Mouse (Mus musculus) heart, postnatal 36 days (tissue): ENCODE data around the gene Hddc3. TPM values are rescaled to one million over a fixed set of nuclear protein-coding genes. Genes with fewer than 3 reads are reported as not detected.

Experiments used
- DNase-seq, 2 experiments: peaks; one replicate each; pipeline ENCODE4 v3.0.0; 2021 to 2022
- intact Hi-C: fragments of 180-260 bp; cut with DNase I; formaldehyde crosslinking; loops from one replicate; pipeline ENCODE4 v1.15.1; 2025
- total RNA-seq, 2 experiments: library from RNA; stranded (reverse); gene quantifications; 2 replicates each; pipeline ENCODE4 v1.2.3; 2021

Hddc3 gene
- total RNA-seq, 2 experiments from 2014 or later = 36.1 to 36.4 TPM

DNA sequence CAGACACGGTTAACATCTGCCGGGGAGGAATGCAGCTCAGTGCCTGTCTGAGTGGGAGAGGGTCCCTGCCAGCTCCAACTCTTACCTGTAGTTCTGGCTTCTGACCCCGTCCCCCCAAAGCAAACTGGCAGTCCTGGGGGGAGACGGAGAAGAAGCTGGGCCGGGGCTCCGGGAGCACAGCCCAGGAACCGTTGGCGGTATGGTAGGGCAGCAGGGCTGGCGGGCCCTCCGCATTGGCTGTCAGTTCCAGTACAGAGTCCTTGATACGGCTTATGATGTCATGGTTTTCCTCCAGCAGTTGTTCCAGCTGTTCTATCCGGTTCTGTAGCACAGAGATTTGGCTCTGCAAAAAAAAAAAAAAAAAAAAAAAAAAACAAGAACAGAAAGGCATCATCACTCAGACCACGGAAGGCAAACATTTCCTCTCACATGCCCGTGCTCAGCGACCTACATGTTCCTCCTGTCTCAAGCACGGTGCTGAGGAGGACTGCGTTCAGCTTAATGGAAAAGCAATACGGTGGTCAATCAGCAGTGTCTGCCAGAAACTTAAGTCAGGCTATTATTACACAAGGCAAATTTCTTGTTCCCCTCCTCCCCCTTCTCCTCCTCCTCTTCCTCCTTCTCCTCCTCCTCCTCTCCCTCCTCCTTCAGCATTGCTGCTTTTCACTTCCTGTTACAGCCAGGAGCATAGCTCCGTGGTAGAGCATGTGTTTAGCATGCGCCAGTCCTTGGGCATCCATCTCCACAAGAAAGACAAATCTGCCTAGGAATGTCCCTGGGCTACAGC lies 25.9 kb downstream of the Hddc3 start:
- intact Hi-C loops = no loop called here
- DNase-seq = no peak

DNA sequence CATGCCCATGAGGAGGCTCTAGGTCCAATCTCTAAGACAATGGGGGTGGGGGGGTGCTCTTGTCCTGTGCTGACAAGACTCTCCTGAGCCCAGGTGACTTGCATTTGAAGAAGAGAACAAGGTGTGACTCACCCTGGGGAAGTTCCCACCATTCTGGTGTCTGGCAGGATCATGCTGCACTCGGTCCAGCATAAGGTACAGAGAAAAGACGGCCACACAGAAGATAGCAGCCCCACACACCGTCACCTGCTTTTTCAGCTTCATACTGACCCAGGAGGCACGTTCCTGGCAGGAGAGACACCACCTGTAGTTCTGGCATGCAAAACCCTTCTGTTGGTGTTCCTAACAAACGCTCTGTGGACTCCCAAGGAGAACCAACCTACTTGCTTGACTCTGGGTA lies 26.6 kb downstream of the Hddc3 start:
- intact Hi-C loops = no loop called here
- DNase-seq = no peak

DNA sequence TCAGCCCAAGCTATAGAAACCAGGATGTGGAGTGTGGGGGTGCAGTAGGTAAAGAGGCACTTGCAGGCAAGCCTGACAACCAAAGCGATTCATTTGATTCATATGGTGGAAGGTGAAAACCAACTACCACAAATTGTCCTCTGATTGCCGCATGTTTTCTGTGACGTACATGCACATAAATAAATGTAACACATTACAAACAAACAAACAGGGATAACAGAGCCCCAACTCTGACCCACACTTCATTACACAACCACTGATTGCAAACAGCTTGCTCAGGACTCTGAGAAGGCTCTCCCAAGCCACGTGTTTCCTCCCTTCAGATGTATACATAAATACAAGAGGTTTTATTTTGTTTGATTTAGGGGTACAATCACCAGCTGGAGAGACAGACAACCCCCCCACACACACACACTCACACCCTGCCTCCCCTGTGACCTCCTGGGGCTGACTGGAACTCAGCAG lies 27.1 kb downstream of the Hddc3 start:
- intact Hi-C loops = loop anchor here (1.0 kb wide), 1 partner anchor 29 kb away; the partner anchor contains the start of gene Unc45a
- no peak for DNase-seq

DNA sequence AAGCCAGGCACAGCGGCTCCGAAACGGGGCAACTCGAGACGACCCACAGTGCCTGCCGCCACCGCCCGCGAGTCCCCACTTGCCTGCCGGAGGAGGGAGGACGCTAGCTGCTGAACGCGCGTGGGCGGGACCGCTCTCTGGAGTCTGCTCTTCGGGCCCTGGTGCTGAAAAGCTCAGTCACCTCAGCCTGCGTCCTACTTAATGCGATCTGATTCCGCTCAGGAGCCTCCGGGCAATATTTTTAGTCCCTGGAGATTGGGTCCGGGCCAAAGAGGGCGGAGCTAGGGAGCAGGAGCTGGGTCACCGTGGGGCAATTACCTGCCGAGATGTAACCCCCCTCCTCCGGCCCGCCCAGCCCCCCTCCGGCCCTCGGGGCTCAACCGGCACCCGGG lies 27.7 kb downstream of the Hddc3 start:
- intact Hi-C loops = loop anchor here (1.0 kb wide), 1 partner anchor 29 kb away; the partner anchor contains the start of gene Unc45a
- DNase-seq = peak; percentile 81 to 85

DNA sequence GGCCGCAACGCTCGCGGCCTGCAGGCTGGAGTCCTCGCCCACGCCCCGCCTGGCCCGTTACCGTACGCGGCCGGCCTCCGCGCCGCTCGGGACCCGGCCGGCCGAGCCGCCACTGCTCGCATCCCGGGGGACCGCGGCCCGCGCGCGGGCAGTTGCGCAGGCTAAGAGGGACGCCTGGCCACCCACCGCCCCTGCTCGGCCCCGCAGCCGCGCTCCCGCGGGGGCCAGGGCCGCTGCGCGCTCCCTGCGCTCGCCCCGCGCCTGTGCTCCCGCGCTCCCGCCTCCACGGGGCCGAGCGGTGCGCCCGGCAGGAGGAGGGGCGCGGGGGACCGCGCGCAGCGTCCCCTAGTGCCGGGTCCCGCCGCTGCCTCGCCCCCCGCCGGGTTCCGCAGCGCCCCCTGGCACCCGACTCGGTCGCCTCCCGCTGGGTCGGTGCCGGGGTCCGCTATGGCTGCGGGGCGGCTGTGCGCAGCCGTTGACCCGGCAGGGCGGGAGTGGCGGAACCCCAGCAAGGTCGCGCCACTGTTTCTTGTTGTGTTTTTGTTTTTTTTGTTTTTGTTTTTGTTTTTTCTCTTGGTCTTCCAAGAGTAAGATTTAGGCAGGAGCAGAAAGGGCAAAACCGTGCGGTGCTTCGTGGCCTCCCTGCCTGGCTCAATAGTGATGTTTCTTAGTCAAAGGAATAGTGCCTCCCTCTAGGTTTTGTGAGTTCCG lies 28.3 kb downstream of the Hddc3 start, which contains the start of gene Man2a2:
Gene Man2a2 (minus strand): TSS at position 335 of the 711 bp plus-strand sequence.
- intact Hi-C loops = no loop called here
- peak; percentile 86 to 87 for DNase-seq

DNA sequence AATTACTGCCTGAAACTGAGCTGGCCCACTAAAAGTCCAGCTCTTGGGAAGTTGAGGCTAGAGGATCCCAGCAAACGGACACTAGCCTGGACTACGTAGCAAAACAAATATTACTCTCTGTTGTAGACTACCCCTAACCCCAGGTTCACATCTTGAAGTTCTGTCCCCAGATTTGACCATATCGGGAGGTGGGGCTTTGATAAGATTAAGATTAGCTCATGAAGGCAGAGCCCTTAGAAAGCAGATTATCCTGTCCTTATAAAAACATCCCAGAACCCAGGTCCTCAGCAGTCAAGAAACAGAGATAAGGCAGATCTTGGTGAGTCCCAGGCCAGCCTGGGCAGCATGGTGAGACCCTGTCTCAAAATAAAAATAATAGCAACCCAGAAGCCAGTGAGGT lies 29.3 kb downstream of the Hddc3 start:
- intact Hi-C loops = no loop called here
- no peak for DNase-seq

DNA sequence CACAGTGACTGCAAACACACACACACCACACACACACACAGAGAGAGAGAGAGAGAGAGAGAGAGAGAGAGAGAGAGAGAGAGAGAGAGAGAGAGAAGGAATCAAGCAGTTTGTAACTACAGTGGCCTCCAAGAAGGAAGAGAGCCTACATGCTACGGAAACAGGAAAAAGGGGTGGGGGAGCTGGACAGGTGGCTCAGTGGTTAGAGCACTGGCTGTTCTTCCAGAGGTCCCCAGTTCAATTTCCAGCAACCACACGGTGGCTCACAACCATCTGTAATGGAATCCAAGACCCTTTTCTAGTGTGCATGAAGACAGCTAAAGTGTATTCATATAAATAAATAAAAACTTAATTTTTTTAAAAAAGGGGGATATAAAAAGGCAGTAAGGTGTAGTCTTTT lies 29.8 kb downstream of the Hddc3 start:
- intact Hi-C loops = no loop called here
- DNase-seq = no peak

DNA sequence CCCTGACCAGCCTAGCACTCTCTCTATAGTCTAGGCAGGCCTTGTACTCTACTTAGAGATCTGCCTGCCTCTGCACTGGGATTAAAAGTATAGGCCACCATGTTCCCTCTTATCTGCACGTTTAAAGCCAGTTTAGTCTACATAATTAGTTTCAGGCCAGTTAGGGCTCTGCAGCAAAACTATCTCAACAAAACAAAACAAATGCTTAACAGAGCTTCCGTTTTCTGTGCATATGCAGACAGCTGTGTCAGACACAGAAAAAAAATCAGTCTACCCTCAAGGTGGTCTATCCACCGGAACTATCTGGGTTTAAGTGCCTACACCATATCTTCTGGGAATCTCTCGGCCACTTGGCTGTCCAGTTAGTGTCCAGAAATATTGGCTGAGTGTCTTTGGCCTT lies 30.4 kb downstream of the Hddc3 start:
- intact Hi-C loops = no loop called here
- no peak for DNase-seq

DNA sequence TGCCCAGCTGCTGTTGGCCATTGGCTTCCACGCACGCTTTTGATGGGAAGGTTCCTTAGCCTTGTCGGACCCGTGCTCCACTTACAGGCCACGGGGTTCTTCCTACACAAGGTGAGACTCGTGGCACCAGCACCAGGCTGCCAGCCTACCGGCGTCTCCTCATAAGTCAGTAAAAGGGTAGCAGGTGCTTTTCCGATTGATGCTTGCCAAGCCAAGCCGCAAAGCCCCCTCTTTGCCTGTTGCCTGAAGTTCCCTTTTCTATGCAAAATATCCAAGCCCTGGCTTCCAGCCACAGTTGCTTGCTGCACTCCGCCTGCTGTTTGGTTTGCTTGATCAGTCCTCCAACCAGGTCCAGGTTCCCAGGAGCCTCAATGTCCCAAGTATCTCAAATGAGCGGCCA lies 30.9 kb downstream of the Hddc3 start:
- DNase-seq = no peak
- intact Hi-C loops = no loop called here

DNA sequence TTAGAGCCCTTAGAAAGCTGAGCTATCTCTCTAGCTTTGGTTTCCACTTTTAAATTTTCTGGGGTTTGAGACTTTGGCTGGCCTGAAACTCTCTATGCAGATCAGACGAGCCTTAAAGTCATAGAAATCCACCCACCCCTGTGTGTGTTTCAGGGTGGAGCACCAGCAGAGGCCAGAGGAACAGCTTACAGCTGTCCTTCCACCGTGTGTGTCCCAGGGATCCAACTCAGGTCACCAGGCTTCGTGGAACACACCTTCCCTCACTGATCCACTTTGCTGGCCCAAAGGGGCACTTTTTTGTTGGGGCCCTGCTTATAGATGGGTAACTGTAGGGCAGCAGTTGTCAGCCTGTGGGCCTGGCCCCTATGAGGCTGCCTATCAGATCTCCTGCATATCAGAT lies 31.4 kb downstream of the Hddc3 start:
- no peak for DNase-seq
- intact Hi-C loops = no loop called here

DNA sequence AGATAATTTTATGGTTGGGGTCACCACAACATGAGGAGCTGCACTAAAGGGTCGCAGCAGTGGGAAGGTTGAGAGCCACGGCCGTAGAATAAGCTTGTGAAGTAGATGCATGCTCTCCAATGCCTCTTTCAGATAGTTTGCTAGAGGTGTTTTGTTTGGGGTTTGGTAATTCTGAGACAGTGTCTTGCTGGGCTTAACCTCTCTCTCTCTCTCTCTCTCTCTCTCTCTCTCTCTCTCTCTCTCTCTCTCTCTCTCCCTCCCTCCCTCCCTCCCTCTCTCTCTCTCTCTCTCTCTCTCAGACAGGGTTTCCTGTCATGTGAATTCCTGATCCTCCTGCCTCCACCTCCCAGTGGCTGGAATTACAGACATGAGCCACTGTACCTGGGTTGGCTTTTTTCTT lies 31.8 kb downstream of the Hddc3 start:
- no peak for DNase-seq
- intact Hi-C loops = loop anchor here (5.0 kb wide), 1 partner anchor 232 kb away; no protein-coding TSS in a partner anchor

DNA sequence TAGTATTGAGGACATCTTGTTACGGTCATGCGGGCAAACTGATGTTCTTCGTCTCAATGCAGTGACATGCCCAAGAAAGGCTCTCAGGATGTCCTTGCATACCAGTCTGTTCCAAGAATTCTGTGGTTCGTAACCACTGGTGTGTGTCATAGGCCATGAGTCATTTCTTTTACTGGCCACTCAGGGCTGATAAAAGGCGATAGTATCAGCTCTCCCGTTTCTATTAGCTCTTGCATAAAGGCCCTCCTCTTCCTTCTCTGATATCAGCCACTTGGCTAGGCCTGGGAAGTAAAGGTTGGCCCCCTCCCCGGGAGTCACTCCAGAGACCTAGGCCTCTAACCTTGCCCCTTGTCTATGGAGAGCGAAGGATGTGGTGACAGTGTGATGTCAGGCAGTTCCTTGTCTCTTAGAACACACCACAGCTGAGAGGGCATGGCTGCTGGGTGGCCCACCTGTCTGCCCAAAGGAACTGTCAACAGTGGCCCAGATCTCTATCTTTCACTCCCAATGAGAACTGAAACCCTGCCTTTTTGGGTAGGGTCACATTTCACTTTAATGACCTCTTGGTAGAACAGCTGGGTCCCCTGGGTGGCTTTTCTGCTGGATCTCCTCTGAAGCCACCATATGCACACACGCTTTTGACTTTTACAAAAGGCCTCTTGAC lies 32.6 kb downstream of the Hddc3 start:
- intact Hi-C loops = loop anchor here (2.0 to 5.0 kb wide), 2 partner anchors 33 to 233 kb away; partner anchors contain the start of gene Hddc3
- no peak for DNase-seq

DNA sequence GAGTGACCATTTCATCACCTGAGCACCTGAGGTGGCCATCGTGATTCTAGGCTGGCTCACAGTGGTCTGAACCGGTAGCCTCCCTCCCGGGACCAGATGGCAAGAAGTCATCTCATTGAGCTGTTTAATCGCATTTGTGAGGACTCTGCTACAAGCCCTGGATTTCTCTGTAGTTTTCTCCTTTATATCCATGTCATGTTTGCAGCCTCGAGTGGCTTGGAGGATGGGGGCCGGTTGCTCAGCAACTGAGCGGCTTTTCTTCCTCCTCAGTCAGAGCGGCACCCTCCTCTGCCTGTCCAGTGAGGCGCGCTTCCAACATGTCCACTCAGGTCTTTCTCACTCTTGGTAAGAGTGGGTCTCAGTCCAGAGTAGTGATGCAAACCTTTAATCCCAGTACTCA lies 33.3 kb downstream of the Hddc3 start:
- no peak for DNase-seq
- intact Hi-C loops = loop anchor here (2.0 to 5.0 kb wide), 2 partner anchors 33 to 234 kb away; partner anchors contain the start of gene Hddc3

DNA sequence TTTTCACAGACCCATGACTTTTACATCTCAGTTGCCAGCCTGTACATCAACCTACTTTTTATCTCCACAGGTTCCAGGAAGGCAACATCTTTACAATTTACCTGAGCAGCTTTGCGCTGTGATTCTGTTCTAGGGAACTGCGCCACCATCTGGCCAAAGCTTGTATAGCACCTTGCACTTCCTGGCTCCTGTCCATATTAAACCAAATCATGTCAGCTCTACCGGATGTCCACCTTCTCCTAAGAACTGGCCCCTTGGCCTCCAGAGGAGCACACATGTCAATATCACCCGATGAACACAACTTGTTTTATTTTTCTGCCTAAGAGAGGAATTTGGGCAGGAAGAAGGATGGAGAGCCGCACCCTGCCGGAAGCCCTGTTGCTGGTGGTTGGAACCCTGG lies 34.6 kb downstream of the Hddc3 start:
- intact Hi-C loops = loop anchor here (2.0 to 5.0 kb wide), 2 partner anchors 35 to 235 kb away; partner anchors contain the start of gene Hddc3
- peak; percentile 73 to 84 for DNase-seq

DNA sequence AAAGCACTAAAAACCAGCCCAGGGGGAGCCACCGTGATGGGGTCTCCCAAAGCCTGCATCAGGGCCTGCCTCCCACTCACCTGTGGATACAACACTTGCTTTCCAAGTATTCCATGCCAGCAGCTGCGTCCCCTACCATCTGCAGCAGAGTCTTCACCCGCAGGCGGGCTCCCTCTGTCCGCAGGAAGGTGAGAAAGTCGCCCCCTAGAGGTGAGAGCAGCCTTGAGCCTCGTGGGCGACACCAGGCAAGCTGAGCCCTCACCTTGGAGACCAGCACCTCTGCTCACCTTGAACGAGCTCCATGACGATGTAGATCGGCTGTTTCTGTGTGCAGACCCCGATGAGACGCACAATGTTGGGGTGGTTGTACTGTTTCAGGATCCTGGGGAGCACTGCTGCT lies 36.6 kb downstream of the Hddc3 start:
- no peak for DNase-seq
- intact Hi-C loops = loop anchor here (5.0 kb wide), 1 partner anchor 237 kb away; no protein-coding TSS in a partner anchor

DNA sequence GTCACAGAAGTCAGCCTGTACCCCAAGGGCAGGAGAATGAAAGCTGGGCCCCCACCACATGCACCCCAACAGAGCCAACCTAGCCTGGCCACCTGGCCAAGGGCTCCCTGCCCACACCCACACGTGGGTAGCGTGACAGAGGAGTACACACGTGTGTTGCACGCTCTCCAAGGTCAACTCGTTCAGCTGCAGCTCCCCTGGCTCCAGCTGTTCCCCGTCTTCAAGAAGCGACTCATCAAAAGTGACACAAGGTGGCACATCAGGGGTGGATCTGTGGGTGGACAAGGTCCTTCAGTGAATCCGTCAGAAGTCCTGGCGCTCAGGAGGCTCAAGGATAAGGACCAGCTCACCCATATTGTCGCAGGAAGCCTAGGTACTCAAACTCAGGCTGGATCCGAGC lies 40.0 kb downstream of the Hddc3 start:
- no peak for DNase-seq
- intact Hi-C loops = loop anchor here (10.0 kb wide), 1 partner anchor 462 kb away; no protein-coding TSS in a partner anchor

DNA sequence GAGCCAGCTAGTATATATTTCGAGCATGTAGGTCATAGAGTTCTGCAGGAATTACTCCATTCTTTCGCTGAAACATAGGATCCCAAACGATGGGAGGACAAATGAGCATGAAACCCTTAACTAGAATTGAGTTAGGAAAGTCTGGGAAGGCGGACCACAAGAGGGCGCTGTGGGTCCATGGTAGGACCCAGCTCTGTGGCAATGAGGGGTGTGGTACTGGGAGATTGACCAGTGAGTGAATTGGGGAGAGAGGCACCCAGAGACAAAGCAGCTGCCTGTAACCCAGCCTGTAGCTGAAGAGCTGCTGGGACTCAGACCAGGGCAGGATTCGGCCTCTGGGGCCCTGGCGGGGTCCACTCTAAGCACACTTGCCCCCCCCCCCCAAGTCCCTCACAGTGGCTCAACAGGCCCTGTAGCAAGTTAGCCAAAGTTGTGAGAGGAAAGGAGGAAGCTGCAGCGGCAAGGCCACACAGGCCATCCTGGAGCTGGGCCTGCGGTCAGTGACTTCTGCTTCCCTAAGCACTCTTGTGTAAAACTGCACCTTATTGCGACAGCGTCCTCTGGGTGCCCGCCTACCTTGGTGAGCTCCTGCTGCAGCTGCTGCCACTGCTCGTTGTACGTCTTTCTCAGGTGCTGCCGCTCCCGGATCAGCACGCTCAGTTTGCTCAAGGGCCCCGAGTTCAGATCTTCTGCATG lies 43.5 kb downstream of the Hddc3 start:
- intact Hi-C loops = loop anchor here (1.0 to 10.0 kb wide), 5 partner anchors 194 to 458 kb away; partner anchors contain the start of gene Crtc3
- peak; percentile 94 to 97 for DNase-seq

DNA sequence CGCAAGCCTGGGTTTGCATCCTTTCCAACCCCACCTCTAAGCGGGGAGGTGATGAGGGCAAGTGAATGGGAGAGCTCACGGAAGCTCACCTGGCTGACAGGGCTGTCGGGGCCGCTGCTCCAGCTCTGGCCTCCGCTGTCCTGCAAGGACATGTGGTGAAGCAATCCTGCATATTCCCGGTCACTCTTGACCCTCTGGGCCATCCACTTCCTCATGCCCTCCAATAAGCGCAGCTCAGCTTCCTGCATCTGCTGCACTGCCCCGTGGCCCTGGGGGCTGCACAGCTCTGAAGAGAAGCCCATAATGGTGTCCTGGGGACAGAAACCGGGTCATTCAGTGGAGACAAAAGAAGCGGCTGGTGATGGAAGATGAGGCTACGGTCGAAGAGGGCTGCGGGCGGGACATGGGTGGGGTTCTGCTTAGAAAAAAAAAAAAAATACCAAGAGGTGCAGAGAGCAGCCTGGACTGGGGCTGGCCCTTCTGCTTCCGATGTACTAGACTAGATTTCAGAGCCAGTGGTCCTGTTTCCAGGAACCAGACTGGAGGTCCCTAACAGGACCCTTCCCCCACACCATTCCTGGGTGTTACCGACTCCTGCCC lies 44.2 kb downstream of the Hddc3 start:
- DNase-seq = peak; percentile 47 to 58
- intact Hi-C loops = loop anchor here (5.0 to 10.0 kb wide), 3 partner anchors 300 to 458 kb away; partner anchors contain the start of gene Crtc3
